Mouse (Mus musculus): ENCODE data around the gene Rps6ka1. TPM values are rescaled to one million over a fixed set of nuclear protein-coding genes. Genes with fewer than 3 reads are reported as not detected.
"Not testable (repeated sequence)": the region's sequence is repeated elsewhere in the genome, so short reads cannot be mapped to it uniquely, and the experiment has no call there.

Gene Rps6ka1
- polyA plus RNA-seq (2015; fragmentation: Nextera tagmentation; extraction: Ambion mirVana), result 37.3 and 38.5 TPM in 2 replicates

DNA sequence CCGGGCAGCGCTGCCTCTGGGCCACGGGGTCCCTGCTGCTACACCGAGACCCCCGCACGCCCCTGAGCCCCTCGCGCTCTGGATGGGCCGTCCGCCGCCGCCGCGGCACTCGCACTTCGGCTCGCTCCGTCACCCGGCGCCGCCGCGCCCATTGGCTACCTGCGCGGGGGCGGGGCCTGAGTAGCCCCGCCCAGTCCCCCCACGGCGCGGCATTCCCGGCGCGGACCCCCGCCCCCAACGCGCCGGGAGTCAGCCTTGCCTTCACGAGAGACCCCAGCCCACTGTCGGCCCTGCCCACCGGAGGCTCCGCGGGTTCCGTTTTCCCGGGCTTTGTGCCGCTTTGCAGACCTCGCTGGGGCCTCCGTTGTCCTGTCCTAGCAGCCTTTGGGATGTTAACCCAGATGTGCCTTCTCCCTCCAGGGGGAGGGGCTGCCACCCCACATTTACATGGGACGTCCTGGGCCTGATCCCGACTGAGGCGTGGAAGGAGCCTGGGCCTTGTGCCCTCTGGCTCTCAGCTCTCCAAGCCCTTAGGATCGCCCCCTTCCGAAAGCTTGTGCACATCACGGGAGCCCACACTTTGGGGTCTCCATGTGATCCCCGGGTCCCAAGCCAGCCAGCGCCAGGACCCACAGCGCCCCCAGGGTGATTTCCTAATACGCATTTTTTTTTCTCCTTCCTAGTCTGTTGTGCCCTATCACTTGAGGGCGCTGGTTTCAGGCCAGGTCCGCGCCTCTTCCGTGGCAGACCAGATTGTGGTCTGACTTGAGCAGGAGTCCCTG lies at the start of gene Rps6ka1:
Gene Rps6ka1, minus strand, starts transcription at position 126 of the 782 bp plus-strand sequence.
- Histone ChIP-seq H3K9me3 (replicated peaks) (no peaks in the 10 kb centered on the region), H3K9ac (peak within 1 kb of the TSS; percentile 83), H3K4me3 (replicated peaks) (peak within 1 kb of the TSS; percentile 71), H3K4me2 (replicated peaks) (peak within 1 kb of the TSS; percentile 94), H3K36me3 (no peaks in the 10 kb centered on the region), H3K4me1 (peaks cover 28% of the 10 kb centered on the region), H3K27ac (replicated peaks) (peak within 1 kb of the TSS; percentile 91), H3K27me3 (no peaks in the 10 kb centered on the region)
- peak; percentile 82 for ATAC-seq (ENCODE audit: insufficient number of reproducible peaks, low FRiP score, low TSS enrichment, low read depth)
- under 1% methylated on average over 60 of the region's 61 CpGs for WGBS

DNA sequence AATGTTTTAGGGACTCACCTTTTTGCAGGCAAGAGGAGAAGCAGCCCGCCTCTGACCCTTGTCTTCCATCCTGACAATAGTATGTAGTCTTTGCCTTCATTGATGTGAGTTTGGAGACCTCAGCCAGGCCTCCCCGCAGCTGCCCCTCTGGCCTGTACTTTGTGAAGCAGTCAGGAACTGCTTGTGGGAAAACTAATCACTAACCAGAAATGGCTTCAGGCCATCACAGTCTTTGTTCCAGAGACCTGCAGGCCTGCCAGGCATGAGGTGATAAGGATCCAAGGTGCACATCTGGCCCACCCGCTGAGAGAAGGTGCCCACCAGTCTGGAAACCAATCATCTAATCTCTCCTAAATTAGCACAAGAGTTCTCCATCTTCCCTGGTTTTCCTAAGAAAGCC lies 44.2 kb upstream of the Rps6ka1 start:
- no peak overlapping the region for H3K4me3 ChIP-seq (replicated peaks)
- no peak overlapping the region for H3K4me2 ChIP-seq (replicated peaks)
- H3K27me3 ChIP-seq, result no peaks in the 10 kb centered on the region
- no peaks in the 10 kb centered on the region for H3K36me3 ChIP-seq
- H3K27ac ChIP-seq (replicated peaks), result no peak overlapping the region
- 80% methylated on average over 3 of the region's 3 CpGs for WGBS
- no peak for ATAC-seq (ENCODE audit: insufficient number of reproducible peaks, low FRiP score, low TSS enrichment, low read depth)
- no peaks in the 10 kb centered on the region for H3K4me1 ChIP-seq
- H3K9ac ChIP-seq, result no peak overlapping the region
- no peaks in the 10 kb centered on the region for H3K9me3 ChIP-seq (replicated peaks)

DNA sequence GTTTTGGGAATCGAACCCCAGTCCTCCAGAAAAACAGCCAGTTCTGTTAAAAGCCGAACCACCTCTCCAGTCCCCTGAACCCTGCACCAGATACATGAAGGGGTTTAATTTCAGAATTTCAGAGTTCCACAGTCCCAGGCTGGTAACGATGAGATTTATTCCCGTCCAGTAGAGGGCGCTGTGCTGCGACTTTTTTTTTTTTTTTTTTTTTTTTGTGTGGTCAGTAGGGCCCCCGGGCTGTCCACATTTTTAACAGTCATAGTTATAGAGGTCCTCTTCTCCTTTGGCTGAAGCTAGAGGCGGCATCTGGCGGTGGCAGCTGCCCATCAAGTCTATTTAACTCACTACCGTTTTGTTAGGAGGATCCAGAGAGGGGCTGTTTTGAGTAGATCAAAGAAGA lies 43.8 kb upstream of the Rps6ka1 start:
- H3K4me2 ChIP-seq (replicated peaks), result no peak overlapping the region
- H3K27ac ChIP-seq (replicated peaks), result no peak overlapping the region
- 15% methylated on average over 10 of the region's 10 CpGs for WGBS
- H3K4me3 ChIP-seq (replicated peaks), result no peak overlapping the region
- no peaks in the 10 kb centered on the region for H3K27me3 ChIP-seq
- no peaks in the 10 kb centered on the region for H3K36me3 ChIP-seq
- no peaks in the 10 kb centered on the region for H3K4me1 ChIP-seq
- H3K9me3 ChIP-seq (replicated peaks), result no peaks in the 10 kb centered on the region
- H3K9ac ChIP-seq, result no peak overlapping the region
- no peak for ATAC-seq (ENCODE audit: insufficient number of reproducible peaks, low FRiP score, low TSS enrichment, low read depth)

DNA sequence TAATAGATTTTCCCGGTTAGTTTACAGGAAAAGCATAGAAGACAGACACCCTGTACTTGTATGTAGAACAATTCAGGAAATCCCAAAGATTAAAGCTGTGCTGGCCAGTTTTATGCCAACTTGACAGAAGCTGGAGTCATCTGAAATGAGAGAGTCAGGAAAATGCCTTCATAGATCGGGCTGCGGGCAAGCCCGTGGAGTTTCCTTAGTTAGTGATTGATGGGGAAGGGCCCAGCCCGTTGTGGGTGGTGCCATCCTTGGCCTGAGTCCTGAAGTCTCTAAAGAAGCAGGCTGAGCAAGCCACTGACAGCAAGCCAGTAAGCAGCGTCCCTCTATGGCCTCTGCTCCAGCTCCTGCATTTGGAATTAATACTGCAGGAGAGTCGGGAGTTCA lies 41.7 kb upstream of the Rps6ka1 start:
- Histone ChIP-seq H3K4me2 (replicated peaks) (peak overlapping the region; percentile 8; the same call in 1 of the 2 replicates), H3K9me3 (replicated peaks) (no peaks in the 10 kb centered on the region), H3K9ac (no peak overlapping the region), H3K27ac (replicated peaks) (no peak overlapping the region), H3K4me1 (no peaks in the 10 kb centered on the region), H3K36me3 (no peaks in the 10 kb centered on the region), H3K4me3 (replicated peaks) (no peak overlapping the region), H3K27me3 (no peaks in the 10 kb centered on the region)
- no peak for ATAC-seq (ENCODE audit: insufficient number of reproducible peaks, low FRiP score, low TSS enrichment, low read depth)
- WGBS, result 24% methylated on average over 7 of the region's 7 CpGs

DNA sequence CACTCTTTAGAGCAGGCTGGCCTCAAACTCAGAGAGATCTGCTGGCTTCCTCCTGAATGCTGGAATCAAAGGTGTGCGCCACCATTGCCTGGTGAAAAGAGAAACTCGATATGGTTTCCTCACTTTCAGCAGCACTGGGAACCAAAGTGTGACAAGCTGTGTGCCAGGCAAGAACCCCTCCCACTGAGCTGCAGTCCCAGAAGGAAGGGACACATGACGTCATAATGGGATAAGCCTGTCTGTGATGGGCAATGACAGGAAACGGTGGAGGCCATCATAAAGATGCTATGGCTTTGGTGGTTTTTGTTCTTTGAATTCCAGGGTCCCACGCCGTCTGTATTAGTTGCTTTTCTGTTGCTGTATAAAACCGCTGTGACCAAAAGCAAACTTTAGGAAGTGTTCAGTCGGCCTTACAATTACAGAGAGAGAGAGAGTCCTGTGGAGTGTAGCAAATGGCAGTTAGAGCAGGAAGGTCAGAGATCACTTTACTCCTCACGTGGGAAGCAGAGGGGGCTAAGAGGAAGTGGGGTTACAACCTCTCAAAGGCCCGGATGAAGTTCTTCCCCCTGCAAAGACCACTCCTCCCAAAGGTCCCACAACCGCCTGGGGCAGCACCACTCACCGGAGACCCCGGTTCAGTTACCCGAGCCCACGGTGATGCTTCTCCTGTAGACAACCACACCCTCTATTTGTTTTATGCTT lies 41.1 kb upstream of the Rps6ka1 start:
- no peak overlapping the region for H3K9ac ChIP-seq
- no peaks in the 10 kb centered on the region for H3K4me1 ChIP-seq
- H3K9me3 ChIP-seq (replicated peaks), result no peaks in the 10 kb centered on the region
- H3K36me3 ChIP-seq, result no peaks in the 10 kb centered on the region
- no peaks in the 10 kb centered on the region for H3K27me3 ChIP-seq
- H3K4me2 ChIP-seq (replicated peaks), result peak overlapping the region; percentile 8; the same call in 1 of the 2 replicates
- 32% methylated on average over 15 of the region's 15 CpGs for WGBS
- ATAC-seq (ENCODE audit: insufficient number of reproducible peaks, low FRiP score, low TSS enrichment, low read depth), result no peak; the same call in 1 of the 2 replicates
- no peak overlapping the region for H3K4me3 ChIP-seq (replicated peaks)
- H3K27ac ChIP-seq (replicated peaks), result no peak overlapping the region

DNA sequence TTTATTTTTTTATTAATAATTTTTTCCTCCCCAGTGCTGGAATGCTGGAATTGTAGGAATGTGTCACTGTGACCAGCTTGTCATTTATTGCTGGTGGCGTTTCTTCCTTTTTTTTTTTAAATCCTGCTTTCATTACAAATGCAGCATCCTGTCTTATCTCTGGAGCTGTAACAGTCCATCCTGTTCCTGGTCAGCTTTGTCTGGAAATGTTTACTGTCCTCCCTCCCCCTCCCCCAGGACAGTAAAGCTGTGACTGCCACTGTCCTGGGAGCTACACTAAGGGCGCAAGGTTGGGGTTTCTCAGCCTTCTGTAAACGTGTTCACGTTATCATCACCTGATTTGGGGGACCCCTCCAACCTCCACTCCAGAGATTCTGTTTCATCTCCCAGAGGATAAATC lies 37.6 kb upstream of the Rps6ka1 start:
- H3K36me3 ChIP-seq, result no peaks in the 10 kb centered on the region
- no peak overlapping the region for H3K4me3 ChIP-seq (replicated peaks)
- H3K4me2 ChIP-seq (replicated peaks), result no peak overlapping the region
- WGBS, result 71% methylated on average over 4 of the region's 4 CpGs
- H3K9me3 ChIP-seq (replicated peaks), result no peaks in the 10 kb centered on the region
- no peaks in the 10 kb centered on the region for H3K27me3 ChIP-seq
- no peak overlapping the region for H3K27ac ChIP-seq (replicated peaks)
- no peak for ATAC-seq (ENCODE audit: insufficient number of reproducible peaks, low FRiP score, low TSS enrichment, low read depth)
- no peak overlapping the region for H3K9ac ChIP-seq
- H3K4me1 ChIP-seq, result no peaks in the 10 kb centered on the region

DNA sequence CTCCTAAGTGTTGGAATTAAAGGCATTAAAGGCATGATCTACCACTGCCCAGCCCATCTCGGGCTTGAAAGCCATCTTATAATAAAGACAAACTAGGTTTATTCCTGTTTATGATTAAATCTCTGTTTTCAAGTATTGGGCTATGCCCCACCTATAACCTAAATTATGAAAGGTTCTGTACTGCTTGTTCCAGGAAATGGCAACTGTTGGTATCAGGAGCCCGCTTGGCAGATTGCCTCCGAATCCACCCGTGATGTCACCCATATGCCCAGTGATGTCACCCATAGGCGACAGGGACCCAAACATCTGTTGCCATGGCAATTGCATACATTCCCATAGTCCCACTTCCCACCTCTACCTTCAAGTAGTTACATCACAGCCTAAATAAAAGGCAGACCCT lies 36.1 kb upstream of the Rps6ka1 start:
- Histone ChIP-seq H3K4me2 (replicated peaks) (no peak overlapping the region), H3K9ac (no peak overlapping the region), H3K27me3 (no peaks in the 10 kb centered on the region), H3K9me3 (replicated peaks) (no peaks in the 10 kb centered on the region), H3K36me3 (no peaks in the 10 kb centered on the region), H3K4me1 (no peaks in the 10 kb centered on the region), H3K27ac (replicated peaks) (no peak overlapping the region), H3K4me3 (replicated peaks) (no peak overlapping the region)
- 93% methylated on average over 5 of the region's 5 CpGs for WGBS
- no peak for ATAC-seq (ENCODE audit: insufficient number of reproducible peaks, low FRiP score, low TSS enrichment, low read depth)

DNA sequence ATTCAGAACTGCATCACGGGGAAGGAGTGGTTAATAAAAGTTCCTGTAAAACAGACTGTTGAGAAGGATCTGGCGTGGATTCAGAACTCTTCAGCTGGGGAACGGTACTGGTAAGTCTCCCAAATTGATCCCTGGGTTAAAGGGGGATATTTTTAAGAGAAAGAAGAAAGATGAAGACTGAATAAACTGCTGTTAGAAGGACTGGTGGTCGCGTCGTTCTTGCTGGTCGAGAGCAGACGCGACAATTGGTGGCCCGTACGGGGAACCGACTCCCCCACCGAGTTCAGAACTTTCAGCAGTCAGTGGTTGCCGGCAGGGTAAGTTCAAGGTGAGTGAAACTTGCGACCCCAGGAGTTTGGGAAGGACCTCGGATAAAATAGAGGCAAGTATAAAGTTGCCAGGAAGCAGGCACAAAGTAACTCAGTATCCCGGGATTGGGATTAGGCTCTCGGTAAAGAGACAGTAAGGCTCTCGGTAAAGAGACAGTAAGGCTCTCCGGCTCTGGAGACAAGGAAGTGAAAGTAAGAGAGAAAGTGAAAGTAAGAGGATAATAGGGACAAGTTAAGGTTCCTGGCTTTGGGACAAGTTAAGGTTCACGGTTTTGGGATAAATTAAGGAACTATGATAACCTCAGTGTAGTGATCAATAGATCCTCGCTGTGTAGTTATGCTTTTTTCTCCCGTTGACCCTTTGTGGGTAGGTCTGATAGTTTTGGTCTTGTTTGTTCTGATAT lies 30.7 kb upstream of the Rps6ka1 start:
- not testable (repeated sequence) for H3K27ac ChIP-seq (replicated peaks); H3K9ac ChIP-seq; H3K9me3 ChIP-seq (replicated peaks); H3K4me1 ChIP-seq; H3K27me3 ChIP-seq; H3K36me3 ChIP-seq; H3K4me3 ChIP-seq (replicated peaks); ATAC-seq (ENCODE audit: insufficient number of reproducible peaks, low FRiP score, low TSS enrichment, low read depth); H3K4me2 ChIP-seq (replicated peaks)
- 86% methylated on average over 23 of the region's 23 CpGs for WGBS

DNA sequence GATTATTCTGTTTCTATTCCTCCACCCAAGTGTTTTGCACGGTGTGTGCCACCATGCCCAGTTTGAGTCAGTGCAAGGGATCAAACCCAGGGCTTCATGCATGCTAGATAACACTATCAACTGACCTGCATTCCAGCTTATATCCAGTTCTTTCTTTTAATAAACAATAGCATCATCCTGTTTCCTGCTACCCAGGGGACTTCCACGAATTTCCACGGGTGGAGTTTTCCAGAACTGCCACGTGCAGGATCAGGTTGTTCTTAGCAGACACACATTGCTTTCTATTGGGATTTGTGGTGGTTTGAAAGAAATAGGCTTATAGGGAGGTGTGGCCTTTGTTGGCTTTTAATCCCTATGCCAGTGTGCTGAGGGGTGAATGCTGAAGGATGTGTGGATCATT lies 24.4 kb upstream of the Rps6ka1 start:
- no peak overlapping the region for H3K9ac ChIP-seq
- WGBS, result 76% methylated on average over 4 of the region's 4 CpGs
- no peaks in the 10 kb centered on the region for H3K9me3 ChIP-seq (replicated peaks)
- no peak overlapping the region for H3K27ac ChIP-seq (replicated peaks)
- 0 out of 2 replicates have a peak, but pooled peaks cover 6% of the 10 kb centered on the region for H3K4me1 ChIP-seq
- no peaks in the 10 kb centered on the region for H3K36me3 ChIP-seq
- no peak overlapping the region for H3K4me3 ChIP-seq (replicated peaks)
- no peaks in the 10 kb centered on the region for H3K27me3 ChIP-seq
- H3K4me2 ChIP-seq (replicated peaks), result no peak overlapping the region
- ATAC-seq (ENCODE audit: insufficient number of reproducible peaks, low FRiP score, low TSS enrichment, low read depth), result no peak

DNA sequence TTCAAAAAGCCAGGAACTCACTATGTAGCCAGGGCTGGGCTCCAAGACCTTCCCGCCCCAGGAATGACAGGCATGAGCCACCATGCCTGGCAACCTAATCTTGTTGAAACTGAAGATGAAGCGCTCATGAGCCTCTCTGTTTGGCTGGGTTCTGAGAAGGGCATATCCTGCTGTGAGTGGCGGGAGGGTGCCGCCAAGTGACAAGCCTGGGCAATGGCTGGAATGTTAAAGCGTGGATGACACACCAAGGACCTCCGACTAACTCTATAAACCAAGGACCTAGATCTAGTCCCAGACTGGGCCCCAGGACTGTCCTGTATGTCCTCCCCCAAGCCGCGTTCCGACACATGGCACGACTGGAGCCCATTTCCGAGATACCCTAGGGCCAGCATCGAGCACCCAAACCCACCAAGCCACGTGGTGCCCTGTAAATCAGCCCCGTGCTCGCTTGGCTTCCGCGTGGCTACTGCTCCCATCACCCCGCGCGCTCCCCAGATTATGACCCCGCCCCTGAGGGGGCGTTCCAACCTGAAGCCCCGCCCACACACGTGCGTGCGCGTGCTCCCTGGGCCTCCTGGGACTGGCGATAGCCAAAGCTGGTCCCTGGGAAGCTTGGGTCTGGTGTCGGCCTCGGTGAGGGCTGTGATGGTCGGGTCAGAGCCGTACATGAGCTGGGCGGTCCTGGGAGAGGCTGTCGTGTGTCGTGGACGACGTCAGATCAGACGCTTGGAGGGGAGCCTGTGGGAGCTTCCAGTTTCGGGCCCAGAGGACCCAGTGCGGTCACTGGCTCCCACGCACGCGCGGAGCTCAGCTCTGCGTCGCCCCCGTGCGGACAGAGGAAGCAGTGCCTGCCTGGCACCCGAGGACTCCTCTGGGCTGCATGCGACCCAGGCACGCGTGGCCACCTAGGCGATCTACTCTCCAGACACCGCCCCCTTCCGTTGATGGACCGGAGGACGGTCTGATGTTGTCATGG lies 22.9 kb upstream of the Rps6ka1 start:
- Histone ChIP-seq H3K27me3 (no peaks in the 10 kb centered on the region), H3K9ac (peak overlapping the region; percentile 69), H3K4me3 (replicated peaks) (peak overlapping the region; percentile 66), H3K4me2 (replicated peaks) (peak overlapping the region; percentile 78), H3K27ac (replicated peaks) (peak overlapping the region; percentile 95), H3K4me1 (0 out of 2 replicates have a peak, but pooled peaks cover 6% of the 10 kb centered on the region), H3K9me3 (replicated peaks) (no peaks in the 10 kb centered on the region), H3K36me3 (no peaks in the 10 kb centered on the region)
- ATAC-seq (ENCODE audit: insufficient number of reproducible peaks, low FRiP score, low TSS enrichment, low read depth), result peak; percentile 94
- WGBS, result under 1% methylated on average over 57 of the region's 57 CpGs

All from embryonic facial prominence, embryonic 15.5 days (tissue).